Mouse (Mus musculus) activated CD4-positive, CD25-positive, alpha-beta regulatory T cell, adult 4 months (primary cell): ENCODE measurements around the gene Rasd1. TPM values are rescaled to one million over a fixed set of nuclear protein-coding genes. Genes with fewer than 3 reads are reported as not detected.

Source experiments
- polyA plus RNA-seq, 2 experiments: library from polyadenylated mRNA; unstranded; fragments of 100-300 nt; shearing (Covaris generic); gene quantifications; one replicate each; pipeline ENCODE4 v1.2.1; 2017

The Rasd1 gene
- polyA plus RNA-seq, 2 experiments from 2014 or later = 0.20 to 0.29 TPM

Other genes with a start within 250 kb of the Rasd1 start
- gene Pld6, start 177.3 kb downstream of the Rasd1 start, polyA plus RNA-seq = not detected
- 10 to 100 TPM; 18.2 to 28.7 TPM for gene Flcn, start 154.9 kb downstream of the Rasd1 start, polyA plus RNA-seq
- gene Nt5m, start 125.5 kb downstream of the Rasd1 start, polyA plus RNA-seq = 1 to 10 TPM; 8.7 to 8.8 TPM
- gene Cops3, start 125.1 kb downstream of the Rasd1 start, polyA plus RNA-seq = 100 to 1,000 TPM in 1 of 2 experiments, 10 to 100 TPM in 1; 95.7 to 102 TPM
- 1 to 10 TPM; 7.0 to 7.9 TPM for gene Med9, start 16.7 kb downstream of the Rasd1 start, polyA plus RNA-seq
- gene Pemt, start 81.5 kb upstream of the Rasd1 start, polyA plus RNA-seq = 1 to 10 TPM; 1.5 to 2.1 TPM
- gene Rai1, start 140.1 kb upstream of the Rasd1 start, polyA plus RNA-seq = 10 to 100 TPM in 1 of 2 experiments, 1 to 10 TPM in 1; 7.6 to 11.3 TPM